Mouse (Mus musculus) spleen, embryonic (tissue): Measurements from ENCODE around the gene Fam76b.

Experiments
- CTCF ChIA-PET: fragments of 350-600 bp; sonication (Branson Sonifier 250); formaldehyde crosslinking; loops from one replicate; lab custom pipeline; 2022; lab: Charles Lee

The Fam76b gene

DNA sequence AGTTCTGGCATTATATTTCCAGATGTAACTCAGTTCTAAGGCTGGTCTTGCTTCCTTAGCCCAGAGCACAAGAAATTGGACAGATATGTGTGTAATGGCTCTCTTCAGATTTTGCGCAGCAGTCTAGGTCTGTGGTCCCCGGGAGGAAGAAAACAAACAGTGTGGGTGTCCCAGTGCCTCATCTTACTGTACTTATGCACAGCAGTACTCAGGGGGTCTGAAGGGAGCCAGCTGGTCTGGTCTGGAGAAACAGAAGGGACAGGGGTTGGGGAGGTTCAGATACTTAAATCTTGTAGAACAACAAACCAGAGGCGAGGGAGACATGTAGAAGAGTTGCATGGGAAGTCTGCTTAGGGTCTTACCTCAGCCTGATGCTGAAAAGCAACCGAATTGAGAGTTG is 29.3 kb downstream of the Fam76b start:
- CTCF ChIA-PET: no interaction called here

GRCm38 (mm10) chr9:13867646-13868045 is 40.1 kb downstream of the Fam76b start:
- CTCF ChIA-PET: no interaction called here

DNA sequence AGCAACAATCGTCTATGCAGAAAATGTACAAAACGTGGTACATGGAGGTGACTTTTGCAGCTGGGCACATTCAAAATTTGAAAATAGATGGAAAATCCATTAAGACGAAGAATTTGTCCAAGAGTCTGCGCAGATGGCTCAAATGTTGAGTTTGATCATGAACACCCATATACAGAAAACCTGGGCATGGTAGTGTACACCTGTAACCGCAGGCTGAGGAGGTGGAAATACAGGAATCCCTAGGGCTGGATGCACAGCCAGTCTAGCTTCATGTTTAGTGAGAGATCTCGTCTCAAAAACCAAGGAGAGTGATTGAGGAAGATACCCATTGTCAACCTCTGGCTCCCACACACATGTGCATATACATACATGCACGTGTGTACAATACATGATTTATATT is 44.1 kb downstream of the Fam76b start:
- CTCF ChIA-PET: no interaction called here

DNA sequence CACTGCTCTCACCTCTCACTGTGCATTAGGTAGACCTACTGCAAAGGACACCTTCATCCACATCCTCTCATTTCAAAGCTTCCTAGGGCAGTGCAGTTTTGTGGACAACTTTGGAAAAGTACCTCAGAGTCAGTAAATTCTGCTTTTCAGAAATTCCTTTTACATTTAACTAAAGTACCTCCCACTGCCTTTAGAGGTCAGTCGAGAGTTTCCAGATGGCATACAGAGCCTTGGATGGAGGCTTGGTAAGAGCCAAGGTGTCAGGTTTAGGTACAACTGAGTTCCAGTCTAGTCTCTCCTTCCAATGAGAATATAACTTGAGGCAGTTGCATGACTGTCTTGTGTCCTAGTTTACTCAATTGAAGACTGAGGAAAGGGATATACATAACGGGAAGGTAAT is 46.8 kb downstream of the Fam76b start:
- CTCF ChIA-PET: no interaction called here

GRCm38 (mm10) chr9:13875340-13875739 is 47.8 kb downstream of the Fam76b start:
- CTCF ChIA-PET: interaction anchor here (0.6 kb wide), 1 partner anchor 624 kb away, joined by 5 read pairs; no protein-coding TSS in a partner anchor

GRCm38 (mm10) chr9:13880761-13881160 is 53.2 kb downstream of the Fam76b start:
- CTCF ChIA-PET: no interaction called here

GRCm38 (mm10) chr9:13882478-13882877 is 55.0 kb downstream of the Fam76b start:
- CTCF ChIA-PET: no interaction called here

GRCm38 (mm10) chr9:13888981-13889380 is 61.5 kb downstream of the Fam76b start:
- CTCF ChIA-PET: interaction anchor here (1.2 kb wide), 1 partner anchor 453 kb away, joined by 6 read pairs; no protein-coding TSS in a partner anchor

DNA sequence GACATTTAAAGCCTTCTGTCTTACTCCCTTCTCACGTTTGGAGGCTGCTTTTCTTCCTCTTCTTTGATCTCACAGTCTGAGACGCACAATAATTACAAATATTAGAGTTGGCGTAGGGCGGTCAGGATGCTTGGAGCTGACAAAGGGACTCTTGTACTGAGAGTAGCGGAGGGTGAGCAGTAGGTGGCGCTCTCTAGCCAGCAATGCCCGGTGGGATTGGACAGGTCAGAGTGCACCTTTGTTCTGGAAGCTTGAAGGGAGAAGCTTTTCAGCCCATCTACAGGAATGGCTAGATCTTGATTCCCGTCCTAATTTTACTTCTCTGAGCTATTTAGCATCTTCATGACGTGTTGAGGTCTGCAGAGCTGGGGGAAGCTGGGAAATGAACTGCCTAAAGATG is 62.1 kb downstream of the Fam76b start:
- CTCF ChIA-PET: interaction anchor here (0.6 to 1.2 kb wide), 3 partner anchors 443 to 464 kb away, joined by 4 to 6 read pairs (median 5); no protein-coding TSS in a partner anchor

- CTCF ChIA-PET: interaction anchor here (0.6 to 1.2 kb wide), 3 partner anchors 443 to 463 kb away, joined by 4 to 6 read pairs (median 5); no protein-coding TSS in a partner anchor
Measured at GRCm38 (mm10) chr9:13890171-13890570, 62.7 kb downstream of the Fam76b start.

DNA sequence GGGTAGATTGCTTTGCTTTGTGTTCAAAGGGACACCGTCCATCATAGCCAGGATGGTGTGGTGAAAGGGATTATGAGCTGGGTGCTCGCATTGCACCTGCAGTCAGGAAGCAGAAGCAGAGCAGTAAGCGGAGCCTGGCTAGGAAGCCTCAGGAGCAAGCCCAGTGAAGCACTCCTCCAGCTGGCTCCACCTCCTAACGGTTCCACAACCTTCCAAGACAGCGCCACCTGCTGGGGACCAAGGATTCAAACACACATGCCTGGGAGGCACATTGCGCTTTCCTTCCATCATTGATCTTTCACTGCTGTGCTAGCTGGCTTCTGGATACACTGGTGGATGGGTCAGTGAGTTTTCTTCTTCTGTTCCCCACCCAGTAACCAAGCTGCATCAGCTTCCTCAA is 64.4 kb downstream of the Fam76b start:
- CTCF ChIA-PET: no interaction called here

DNA sequence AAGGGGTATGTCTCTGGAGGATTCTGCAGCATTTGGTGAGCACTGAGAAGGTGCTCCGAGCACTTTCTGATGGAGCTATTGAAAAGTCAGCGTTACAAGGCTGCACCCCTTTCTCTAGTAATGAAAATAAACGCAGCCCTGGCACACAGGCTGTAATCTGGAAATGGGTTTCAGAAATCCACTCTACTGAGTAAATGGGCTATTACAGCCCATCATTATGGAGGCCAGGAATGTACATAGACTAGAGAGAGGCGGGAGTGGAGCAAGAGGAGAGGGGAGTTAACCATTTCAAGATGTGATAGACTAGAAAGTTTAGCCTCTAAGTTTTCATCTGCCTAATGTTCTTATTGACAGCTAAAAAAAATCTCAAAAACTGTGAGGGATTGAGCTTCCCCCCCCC is 65.5 kb downstream of the Fam76b start:
- CTCF ChIA-PET: no interaction called here

GRCm38 (mm10) chr9:13894491-13894890 is 67.0 kb downstream of the Fam76b start:
- CTCF ChIA-PET: interaction anchor here (0.6 kb wide), 1 partner anchor 18 kb away, joined by 3 read pairs; no protein-coding TSS in a partner anchor

DNA sequence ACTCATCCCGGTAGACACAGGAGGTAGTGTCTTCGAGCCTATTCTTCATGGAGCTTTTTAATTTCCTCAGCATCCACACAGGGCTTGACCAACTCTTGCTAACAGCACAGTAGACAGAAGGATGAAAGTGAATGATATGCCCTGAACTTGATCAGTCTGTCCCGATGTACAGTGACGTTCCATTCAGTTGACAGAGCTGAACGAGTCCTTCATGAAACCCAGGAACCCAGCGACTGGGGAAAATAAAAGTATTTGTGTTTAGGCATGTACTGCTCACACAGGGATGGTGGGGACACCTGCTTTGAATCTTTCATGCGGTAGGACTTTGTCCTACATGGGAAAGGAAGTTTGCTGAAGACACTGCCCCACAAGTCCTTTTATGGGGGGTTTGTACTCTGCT is 67.4 kb downstream of the Fam76b start:
- CTCF ChIA-PET: interaction anchor here (0.6 kb wide), 1 partner anchor 17 kb away, joined by 3 read pairs; no protein-coding TSS in a partner anchor

- CTCF ChIA-PET: no interaction called here
Measured at GRCm38 (mm10) chr9:13896055-13896454, 68.5 kb downstream of the Fam76b start.

GRCm38 (mm10) chr9:13898510-13899305 is 71.2 kb downstream of the Fam76b start:
- CTCF ChIA-PET: no interaction called here

GRCm38 (mm10) chr9:13902030-13902429 is 74.5 kb downstream of the Fam76b start:
- CTCF ChIA-PET: no interaction called here

GRCm38 (mm10) chr9:13904091-13904779 is 76.7 kb downstream of the Fam76b start:
- CTCF ChIA-PET: no interaction called here
